Mouse (Mus musculus) cerebellum, adult 2 months (tissue): ENCODE measurements around the gene Uaca.

Experiments used
- CTCF ChIP-seq: fragments of 200-500 bp; IDR thresholded peaks from 2 replicates; pipeline ENCODE4 v1.5.1; 2011; ENCODE audit warnings: low read depth, mild to moderate bottlenecking, control low read depth, low read length, moderate library complexity, borderline replicate concordance; ENCODE audit not compliant: insufficient read depth
- POLR2A ChIP-seq: fragments of 200-500 bp; IDR thresholded peaks from 2 replicates; pipeline ENCODE4 v1.6.1; 2011; ENCODE audit warnings: low read length, control low read depth, borderline replicate concordance; ENCODE audit not compliant: insufficient read depth

GRCm38 (mm10) chr9:60747672-60748071, 46.7 kb upstream of the Uaca start:
- TF ChIP-seq CTCF (no peak), POLR2A (no peak)
